Mouse (Mus musculus): ENCODE data around the gene Fxyd1.

GRCm38 (mm10) chr7:31028609-31029008 is 28.4 kb downstream of the Fxyd1 start:
- TF ChIP-seq POLR2A (IDR thresholded peaks at IDR 0.05; ENCODE audit: insufficient read depth, low read depth, low read length) = no peak
- no peak for TF ChIP-seq EP300 (IDR thresholded peaks at IDR 0.05; ENCODE audit: insufficient read depth, low read depth, low read length)
- TF ChIP-seq CTCF (IDR thresholded peaks at IDR 0.05) = no peak
